Mouse (Mus musculus): ENCODE measurements at regions not wholly inside any gene's neighbourhood (a gene's known extent, or its start where the extent isn't known, plus 50 kb on each side); places are given as distances from the start of the nearest gene placed in this dataset.

- peak; percentile 23 for DNase-seq
Measured at GRCm38 (mm10) chr2:52804106-52804825, 53.4 kb upstream of the Fmnl2 start.

GRCm38 (mm10) chr2:52804826-52805149 is 52.9 kb upstream of the Fmnl2 start:
- no peak for DNase-seq

- no peak for DNase-seq
Measured at GRCm38 (mm10) chr2:52807826-52808225, 49.8 kb upstream of the Fmnl2 start.

Measured in gastrocnemius, postnatal 25 days (tissue).